Mouse (Mus musculus): ENCODE data around the gene Timp3. TPM values are rescaled to one million over a fixed set of nuclear protein-coding genes. Genes with fewer than 3 reads are reported as not detected.

The Timp3 gene
- total RNA-seq, 2 experiments from 2014 or later, result 61.8 to 62.0 TPM

GRCm38 (mm10) chr10:86337239-86337638, 37.1 kb downstream of the Timp3 start:
- Histone ChIP-seq H3K4me3 (no peak overlapping the region), H3K27ac (no peak overlapping the region)
- no peak for TF ChIP-seq CTCF (conservative IDR thresholded peaks at IDR 0.05)
- DNase-seq (ENCODE audit: low spot score in 2 of 2), result no peak

GRCm38 (mm10) chr10:86338121-86338715, 38.0 kb downstream of the Timp3 start:
- no peak for DNase-seq (ENCODE audit: low spot score in 2 of 2)
- Histone ChIP-seq H3K4me3 (no peak overlapping the region), H3K27ac (peak overlapping the region; percentile 86)
- TF ChIP-seq CTCF (conservative IDR thresholded peaks at IDR 0.05), result no peak

DNA sequence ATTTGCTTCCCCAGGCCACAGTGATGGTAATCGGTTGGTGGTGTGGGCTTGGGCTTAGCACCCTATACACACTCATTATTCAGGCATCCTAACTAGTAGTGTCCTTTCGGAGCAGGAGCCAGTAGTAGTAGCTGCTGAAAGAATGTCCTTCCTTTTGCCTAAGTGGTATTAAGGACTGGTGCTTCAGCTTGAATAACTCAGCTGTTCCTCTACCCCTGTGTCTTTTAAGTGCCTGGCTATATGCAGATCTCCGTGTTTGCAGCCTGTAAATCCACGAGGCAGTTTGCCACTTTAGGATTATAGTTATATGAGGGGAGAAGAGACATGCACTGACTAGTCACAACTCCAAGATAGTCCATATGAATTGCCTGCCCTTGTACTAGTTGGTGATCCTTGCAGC, 38.9 kb downstream of the Timp3 start:
- Histone ChIP-seq H3K4me3 (no peak overlapping the region), H3K27ac (peak overlapping the region; percentile 86)

DNA sequence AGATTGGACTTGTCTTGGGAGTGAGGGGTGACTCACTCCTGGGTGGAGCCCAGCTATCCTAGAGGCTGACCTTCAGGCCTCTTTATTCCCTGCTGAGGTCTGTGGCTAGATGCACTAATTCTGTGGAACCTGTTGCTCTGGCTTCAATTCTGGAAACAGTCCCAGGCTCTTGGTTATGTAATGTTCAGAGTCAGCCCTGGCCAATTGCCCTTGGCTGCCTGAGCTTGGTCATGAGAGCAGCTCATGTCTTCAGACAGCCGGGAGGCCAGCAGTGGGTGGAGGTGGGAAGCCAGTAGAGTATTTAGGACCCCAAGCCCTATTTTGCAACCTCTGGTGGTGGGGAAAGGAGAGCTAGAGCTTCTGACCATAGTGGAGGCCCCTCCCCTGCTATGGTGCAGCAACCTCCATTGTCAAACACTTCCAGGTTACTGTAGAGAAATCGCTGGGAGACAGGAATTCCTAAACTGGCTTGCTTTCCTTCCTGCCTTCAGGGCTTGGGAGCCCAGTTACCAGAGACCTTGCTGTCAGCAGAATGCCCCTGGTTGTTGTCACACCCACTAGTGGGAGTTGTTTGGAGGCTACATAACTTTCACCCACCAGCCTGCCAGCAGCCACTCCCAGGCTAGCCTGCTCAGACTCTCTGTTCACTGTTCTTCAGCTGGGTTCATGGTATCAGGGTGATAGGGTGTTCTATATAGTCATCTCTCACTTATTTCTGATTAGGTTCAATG, 39.6 kb downstream of the Timp3 start:
- no peak overlapping the region for H3K4me3 ChIP-seq
- TF ChIP-seq CTCF (conservative IDR thresholded peaks at IDR 0.05), result no peak
- H3K27ac ChIP-seq, result peak overlapping the region; percentile 86
- peak; percentile 66 to 74 for DNase-seq (ENCODE audit: low spot score in 2 of 2)

More for the DNA sequence above, 38.9 kb downstream of the Timp3 start:
- DNase-seq (ENCODE audit: low spot score in 2 of 2), result no peak
- TF ChIP-seq CTCF (conservative IDR thresholded peaks at IDR 0.05), result no peak

- no peak for TF ChIP-seq CTCF (conservative IDR thresholded peaks at IDR 0.05)
- Histone ChIP-seq H3K27ac (peak overlapping the region; percentile 86), H3K4me3 (no peak overlapping the region)
- DNase-seq (ENCODE audit: low spot score in 2 of 2), result no peak
Measured at GRCm38 (mm10) chr10:86340421-86340820, 40.2 kb downstream of the Timp3 start.

DNA sequence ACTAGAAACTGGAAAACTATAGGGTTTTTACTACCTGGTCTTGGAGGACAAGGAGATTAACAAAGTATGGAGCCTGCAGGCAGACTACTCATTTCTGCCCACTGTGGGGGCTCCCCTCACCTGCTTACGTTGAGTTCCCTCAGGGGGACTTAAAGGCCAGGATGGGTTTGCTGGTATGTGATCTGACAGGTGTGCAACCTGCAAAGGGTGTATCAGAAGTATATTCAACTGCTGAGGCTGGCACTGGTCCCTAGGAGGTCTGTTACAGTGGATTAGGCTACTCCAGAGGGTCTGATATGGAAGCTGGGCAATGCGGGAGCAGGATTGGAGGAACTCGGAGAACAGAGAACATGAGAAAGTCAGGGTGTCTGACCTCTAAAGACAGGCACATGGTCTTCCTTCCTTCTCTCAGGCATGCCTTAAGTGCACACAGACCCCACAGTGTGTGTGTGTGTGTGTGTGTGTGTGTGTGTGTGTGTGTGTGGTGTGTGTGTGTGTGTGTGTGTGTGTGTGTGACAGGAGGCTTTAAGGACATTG, 40.9 kb downstream of the Timp3 start:
- TF ChIP-seq CTCF (conservative IDR thresholded peaks at IDR 0.05), result no peak
- no peak for DNase-seq (ENCODE audit: low spot score in 2 of 2)

GRCm38 (mm10) chr10:86341589-86341988, 41.4 kb downstream of the Timp3 start:
- Histone ChIP-seq H3K4me3 (no peak overlapping the region), H3K27ac (peak overlapping the region; percentile 40; the same call in 1 of the 2 replicates)
- no peak for TF ChIP-seq CTCF (conservative IDR thresholded peaks at IDR 0.05)
- DNase-seq (ENCODE audit: low spot score in 2 of 2), result no peak

More for the DNA sequence above, 40.9 kb downstream of the Timp3 start:
- Histone ChIP-seq H3K4me3 (no peak overlapping the region), H3K27ac (peak overlapping the region; percentile 86)

GRCm38 (mm10) chr10:86342151-86342550, 42.0 kb downstream of the Timp3 start:
- no peak overlapping the region for H3K4me3 ChIP-seq
- H3K27ac ChIP-seq, result peak overlapping the region; percentile 40
- no peak for TF ChIP-seq CTCF (conservative IDR thresholded peaks at IDR 0.05)
- no peak for DNase-seq (ENCODE audit: low spot score in 2 of 2)

GRCm38 (mm10) chr10:86342713-86343112, 42.5 kb downstream of the Timp3 start:
- no peak for TF ChIP-seq CTCF (conservative IDR thresholded peaks at IDR 0.05)

DNA sequence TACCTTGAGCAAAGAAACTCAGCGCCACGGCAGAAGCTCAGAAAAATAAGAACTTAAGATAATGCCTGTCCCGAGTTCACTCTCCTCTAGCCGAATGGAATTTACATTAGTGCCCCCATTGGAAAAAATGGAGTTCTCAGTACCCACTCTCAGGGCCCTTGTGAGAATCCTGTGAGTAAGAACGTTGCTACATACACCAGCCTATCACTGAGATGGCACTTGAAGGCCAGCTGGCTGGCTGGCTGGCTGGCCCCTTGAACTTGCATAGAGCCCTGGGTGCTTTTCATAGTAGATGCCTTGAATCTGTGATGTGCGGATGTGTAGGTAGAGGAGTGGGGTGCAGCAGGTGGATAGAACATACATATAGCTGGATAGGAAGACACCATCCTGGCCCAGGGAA, 43.2 kb downstream of the Timp3 start:
- no peak overlapping the region; the same call in 1 of the 2 replicates for H3K27ac ChIP-seq
- H3K4me3 ChIP-seq, result no peak overlapping the region
- no peak for DNase-seq (ENCODE audit: low spot score in 2 of 2)
- TF ChIP-seq CTCF (conservative IDR thresholded peaks at IDR 0.05), result no peak

More at GRCm38 (mm10) chr10:86342713-86343112, 42.5 kb downstream of the Timp3 start:
- peak overlapping the region; percentile 40 for H3K27ac ChIP-seq
- no peak overlapping the region for H3K4me3 ChIP-seq
- DNase-seq (ENCODE audit: low spot score in 2 of 2), result no peak

GRCm38 (mm10) chr10:86343931-86344330, 43.8 kb downstream of the Timp3 start:
- DNase-seq (ENCODE audit: low spot score in 2 of 2), result no peak
- Histone ChIP-seq H3K27ac (no peak overlapping the region), H3K4me3 (no peak overlapping the region)
- TF ChIP-seq CTCF (conservative IDR thresholded peaks at IDR 0.05), result no peak

GRCm38 (mm10) chr10:86344654-86345053, 44.5 kb downstream of the Timp3 start:
- TF ChIP-seq CTCF (conservative IDR thresholded peaks at IDR 0.05), result no peak
- Histone ChIP-seq H3K27ac (no peak overlapping the region), H3K4me3 (no peak overlapping the region)
- DNase-seq (ENCODE audit: low spot score in 2 of 2), result no peak

DNA sequence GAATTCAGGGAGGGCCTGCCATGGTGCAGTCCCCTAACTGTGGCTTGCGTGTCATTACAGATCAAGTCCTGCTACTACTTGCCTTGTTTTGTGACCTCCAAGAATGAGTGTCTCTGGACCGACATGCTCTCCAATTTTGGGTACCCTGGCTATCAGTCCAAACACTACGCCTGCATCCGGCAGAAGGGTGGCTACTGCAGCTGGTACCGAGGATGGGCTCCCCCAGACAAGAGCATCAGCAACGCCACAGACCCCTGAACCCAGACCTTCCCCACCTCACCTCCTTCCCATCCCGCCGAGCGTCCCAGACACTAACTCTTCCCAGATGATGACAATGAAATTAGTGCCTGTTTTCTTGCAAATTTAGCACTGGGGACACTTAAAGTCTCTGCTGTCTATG, 45.5 kb downstream of the Timp3 start:
- TF ChIP-seq CTCF (conservative IDR thresholded peaks at IDR 0.05), result no peak
- H3K4me3 ChIP-seq, result no peak overlapping the region
- DNase-seq (ENCODE audit: low spot score in 2 of 2), result no peak
- no peak overlapping the region for H3K27ac ChIP-seq
